ENCODE assay signal across 7 mouse cellular contexts in the genomic region with DNA sequence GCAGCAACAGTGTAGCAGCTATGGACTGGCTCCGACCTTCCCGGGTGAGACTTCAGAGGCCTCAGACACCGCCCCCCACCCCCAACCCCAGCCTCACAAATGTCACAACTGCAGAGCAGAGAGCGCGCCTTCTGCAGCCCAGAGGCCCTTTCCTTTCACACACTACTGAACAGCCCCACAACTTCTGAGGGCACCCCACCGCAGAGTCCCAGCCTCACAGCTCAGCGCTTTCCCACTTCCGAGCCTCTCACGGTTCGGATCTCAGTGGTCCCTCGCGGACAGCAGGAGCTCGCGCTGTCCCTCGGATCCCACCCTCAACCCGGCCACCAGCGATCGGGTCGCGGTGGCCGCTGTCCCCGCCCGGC. TPM values are rescaled to one million over a fixed set of nuclear protein-coding genes. Genes with fewer than 3 reads are reported as not detected.
DNase-seq lines count a peak whose midpoint lies in the region; ATAC-seq and TF ChIP-seq lines count a peak whose summit lies in the region.

No protein-coding gene starts in this region.

- no peak for TF ChIP-seq CTCF in lung, embryonic 14.5 days (IDR thresholded peaks at IDR 0.05; ENCODE audit: low read depth)
- no peak for TF ChIP-seq CTCF in bone marrow macrophage, adult 2 months (IDR thresholded peaks at IDR 0.05; ENCODE audit: low read depth, low read length)

- DNase-seq in lung, embryonic 14.5 days, result peak; percentile 65
- DNase-seq in lung, postnatal 4 days, result no peak
- peak; percentile 61 for DNase-seq in lung, postnatal 10 days
- DNase-seq in Muller cell, postnatal 12 days (ENCODE audit: inconsistent ontology term), result no peak

- ATAC-seq in lung, embryonic 14.5 days (ENCODE audit: insufficient read depth), result no peak; the same call in 1 of the 2 replicates
- ATAC-seq in granulocyte monocyte progenitor cell, adult 5-6 weeks (replicated peaks; ENCODE audit: poor library complexity, severe bottlenecking), result peak; percentile 8
- peak; percentile 16 for ATAC-seq in stomach, embryonic 15.5 days (ENCODE audit: insufficient read depth, low FRiP score, low read depth)

- peak overlapping the region; percentile 99 for H3K27ac ChIP-seq in lung, embryonic 14.5 days (ENCODE audit: low read depth)
- H3K27ac ChIP-seq in bone marrow macrophage, adult 2 months (ENCODE audit: insufficient read depth, low read depth, low read length), result peak overlapping the region; percentile 93
- peak overlapping the region; percentile 99 for H3K27ac ChIP-seq in stomach, embryonic 15.5 days

- no peak for TF ChIP-seq POLR2A in bone marrow macrophage, adult 2 months (IDR thresholded peaks at IDR 0.05; ENCODE audit: borderline replicate concordance, low read depth, low read length)

- H3K9ac ChIP-seq in lung, embryonic 14.5 days, result peak overlapping the region; percentile 84
- peak overlapping the region; percentile 92 for H3K9ac ChIP-seq in stomach, embryonic 15.5 days

- peaks cover 28% of the 10 kb centered on the region for H3K4me1 ChIP-seq in lung, embryonic 14.5 days (ENCODE audit: insufficient read depth)
- peaks cover 25% of the 10 kb centered on the region for H3K4me1 ChIP-seq in bone marrow macrophage, adult 2 months (ENCODE audit: control insufficient read depth, insufficient read depth, low read length)
- peaks cover 52% of the 10 kb centered on the region for H3K4me1 ChIP-seq in stomach, embryonic 15.5 days

- no peaks in the 10 kb centered on the region for H3K9me3 ChIP-seq in lung, embryonic 14.5 days (ENCODE audit: low read depth, low read length)
- no peaks in the 10 kb centered on the region for H3K9me3 ChIP-seq in stomach, embryonic 15.5 days

- peak overlapping the region; percentile 83 for H3K4me2 ChIP-seq in lung, embryonic 14.5 days
- H3K4me2 ChIP-seq in stomach, embryonic 15.5 days, result peak overlapping the region; percentile 88

- WGBS in lung, embryonic 14.5 days, result under 1% methylated on average over 23 of the region's 23 CpGs
- 1% methylated on average over 23 of the region's 23 CpGs for WGBS in stomach, embryonic 15.5 days

- no peaks in the 10 kb centered on the region for H3K36me3 ChIP-seq in lung, embryonic 14.5 days (ENCODE audit: insufficient read depth)
- H3K36me3 ChIP-seq in stomach, embryonic 15.5 days, result no peaks in the 10 kb centered on the region

- H3K27me3 ChIP-seq in lung, embryonic 14.5 days (ENCODE audit: insufficient read depth, low read length), result no peaks in the 10 kb centered on the region
- H3K27me3 ChIP-seq in stomach, embryonic 15.5 days (replicated peaks), result no peaks in the 10 kb centered on the region

- peak overlapping the region; percentile 81 for H3K4me3 ChIP-seq in lung, embryonic 14.5 days (ENCODE audit: low read depth, low read length)
- peak overlapping the region; percentile 63 for H3K4me3 ChIP-seq in bone marrow macrophage, adult 2 months (ENCODE audit: insufficient read depth, low read length)
- peak overlapping the region; percentile 90 for H3K4me3 ChIP-seq in stomach, embryonic 15.5 days (replicated peaks)

RNA-seq across cellular contexts. Expression of gene Rhog, which starts 6.3 kb away (rescaled TPM):
- polyA plus RNA-seq in lung, embryonic 14.5 days (2014; fragmentation: Nextera tagmentation; extraction: Ambion mirVana), result 68.4 and 71.9 TPM in 2 replicates
- polyA plus RNA-seq in bone marrow macrophage, adult 2 months (2012; ENCODE audit: insufficient read depth, insufficient read length, missing spikeins), result 537 and 572 TPM in 2 replicates
- 277 and 290 TPM in 2 replicates for total RNA-seq in granulocyte monocyte progenitor cell, adult 5-6 weeks (2014; fragmentation: Nextera tagmentation)
- 52.9 and 57.3 TPM in 2 replicates for total RNA-seq in granulocyte monocyte progenitor cell, adult 5-6 weeks (2017)
- 58.4 and 67.7 TPM in 2 replicates for polyA plus RNA-seq in stomach, embryonic 15.5 days (2015; fragmentation: Nextera tagmentation; extraction: Ambion mirVana)

RNA-seq across cellular contexts. Expression of gene Stim1, which starts 18.1 kb away (rescaled TPM):
- polyA plus RNA-seq in lung, embryonic 14.5 days (2014; fragmentation: Nextera tagmentation; extraction: Ambion mirVana), result 15.9 and 16.3 TPM in 2 replicates
- polyA plus RNA-seq in bone marrow macrophage, adult 2 months (2012; ENCODE audit: insufficient read depth, insufficient read length, missing spikeins), result 43.4 and 50.2 TPM in 2 replicates
- 30.5 and 48.2 TPM in 2 replicates for total RNA-seq in granulocyte monocyte progenitor cell, adult 5-6 weeks (2014; fragmentation: Nextera tagmentation)
- 22.9 and 28.3 TPM in 2 replicates for total RNA-seq in granulocyte monocyte progenitor cell, adult 5-6 weeks (2017)
- polyA plus RNA-seq in stomach, embryonic 15.5 days (2015; fragmentation: Nextera tagmentation; extraction: Ambion mirVana), result 26.5 TPM in 2 replicates

RNA-seq across cellular contexts. Expression of gene Pgap2, which starts 39.5 kb away (rescaled TPM):
- polyA plus RNA-seq in lung, embryonic 14.5 days (2014; fragmentation: Nextera tagmentation; extraction: Ambion mirVana), result 77.9 and 80.4 TPM in 2 replicates
- 103 and 110 TPM in 2 replicates for polyA plus RNA-seq in bone marrow macrophage, adult 2 months (2012; ENCODE audit: insufficient read depth, insufficient read length, missing spikeins)
- total RNA-seq in granulocyte monocyte progenitor cell, adult 5-6 weeks (2014; fragmentation: Nextera tagmentation), result 62.0 and 85.6 TPM in 2 replicates
- 47.1 and 48.4 TPM in 2 replicates for total RNA-seq in granulocyte monocyte progenitor cell, adult 5-6 weeks (2017)
- 96.3 and 99.2 TPM in 2 replicates for polyA plus RNA-seq in stomach, embryonic 15.5 days (2015; fragmentation: Nextera tagmentation; extraction: Ambion mirVana)

RNA-seq across cellular contexts. Expression of gene Nup98, which starts 39.5 kb away (rescaled TPM):
- 50.2 and 50.7 TPM in 2 replicates for polyA plus RNA-seq in lung, embryonic 14.5 days (2014; fragmentation: Nextera tagmentation; extraction: Ambion mirVana)
- polyA plus RNA-seq in bone marrow macrophage, adult 2 months (2012; ENCODE audit: insufficient read depth, insufficient read length, missing spikeins), result 33.3 and 36.9 TPM in 2 replicates
- 59.8 and 78.4 TPM in 2 replicates for total RNA-seq in granulocyte monocyte progenitor cell, adult 5-6 weeks (2014; fragmentation: Nextera tagmentation)
- 42.2 and 45.3 TPM in 2 replicates for total RNA-seq in granulocyte monocyte progenitor cell, adult 5-6 weeks (2017)
- 29.5 and 33.6 TPM in 2 replicates for polyA plus RNA-seq in stomach, embryonic 15.5 days (2015; fragmentation: Nextera tagmentation; extraction: Ambion mirVana)

Comparison
In these comparisons a context has a peak if more than half of its experiments do, and no peak if none do; other contexts are left out.
1. DNase-seq: peak in lung, embryonic 14.5 days (single experiment) and lung, postnatal 10 days (single experiment); none in lung, postnatal 4 days (0 of 2) and Muller cell, postnatal 12 days (single experiment).
2. Peak in every context shown above with its lines, with median percentiles within 50 percentile points of each other: H3K27ac ChIP-seq and H3K4me3 ChIP-seq.